Mouse (Mus musculus) heart, embryonic 11.5 days (tissue): Measurements from ENCODE around the gene Dmap1. TPM values are rescaled to one million over a fixed set of nuclear protein-coding genes. Genes with fewer than 3 reads are reported as not detected.

Source experiments
- ATAC-seq: fragments of 200-750 bp; cut with Nextera tagmentation; replicated peaks from 2 replicates; pipeline ENCODE4 v1.8.0; 2017; ENCODE audit warnings: moderate library complexity; ENCODE audit not compliant: insufficient number of reproducible peaks, low FRiP score, low TSS enrichment
- H3K27ac ChIP-seq: fragments of 300-500 bp; sonication (generic); 2 replicates; pipeline ENCODE4 v1.5.1; 2014; ENCODE audit warnings: mild to moderate bottlenecking, low read depth, low read length
- H3K27me3 ChIP-seq: fragments of 300-500 bp; sonication (generic); 2 replicates; pipeline ENCODE4 v1.6.1; 2014; ENCODE audit warnings: mild to moderate bottlenecking, low read length, mixed read lengths; ENCODE audit not compliant: control insufficient read depth, insufficient read depth
- H3K36me3 ChIP-seq: fragments of 300-500 bp; sonication (generic); 2 replicates; pipeline ENCODE4 v1.6.1; 2014; ENCODE audit warnings: mild to moderate bottlenecking, low read length, moderate library complexity, mixed read lengths; ENCODE audit not compliant: control insufficient read depth, insufficient read depth
- H3K4me1 ChIP-seq: fragments of 300-500 bp; sonication (generic); 2 replicates; pipeline ENCODE4 v1.6.1; 2014; ENCODE audit warnings: low read length; ENCODE audit not compliant: control insufficient read depth, insufficient read depth
- H3K4me2 ChIP-seq: fragments of 300-500 bp; sonication (generic); 2 replicates; pipeline ENCODE4 v1.6.1; 2014; ENCODE audit warnings: mild to moderate bottlenecking, moderate library complexity
- H3K4me3 ChIP-seq: fragments of 300-500 bp; sonication (generic); 2 replicates; pipeline ENCODE4 v1.5.1; 2014; ENCODE audit warnings: low read depth, low read length
- H3K9ac ChIP-seq: fragments of 300-500 bp; sonication (generic); 2 replicates; pipeline ENCODE4 v1.6.1; 2014; ENCODE audit warnings: mild to moderate bottlenecking, low read depth, low read length, moderate library complexity
- H3K9me3 ChIP-seq: fragments of 300-500 bp; sonication (generic); replicated peaks from 2 replicates; pipeline ENCODE4 v1.6.1; 2016; ENCODE audit warnings: low read length; ENCODE audit not compliant: control insufficient read depth
- WGBS: fragments of 180-500 bp; shearing (Covaris S2); extraction: QIAGEN DNeasy Blood & Tissue Kit; methylation state at CpG from one replicate; pipeline ENCODE4 v1.1.7; 2014; ENCODE audit not compliant: insufficient replicate concordance; 5-methylcytosine and 5-hydroxymethylcytosine counted together
- polyA plus RNA-seq: library from polyadenylated mRNA; unstranded; fragments of >200 nt; fragmentation: Nextera tagmentation; extraction: Ambion mirVana; gene quantifications from 2 replicates; pipeline ENCODE4 v1.2.1, GENCODE M21; 2014

Dmap1 gene
- polyA plus RNA-seq = 51.3 and 53.0 TPM in 2 replicates

DNA sequence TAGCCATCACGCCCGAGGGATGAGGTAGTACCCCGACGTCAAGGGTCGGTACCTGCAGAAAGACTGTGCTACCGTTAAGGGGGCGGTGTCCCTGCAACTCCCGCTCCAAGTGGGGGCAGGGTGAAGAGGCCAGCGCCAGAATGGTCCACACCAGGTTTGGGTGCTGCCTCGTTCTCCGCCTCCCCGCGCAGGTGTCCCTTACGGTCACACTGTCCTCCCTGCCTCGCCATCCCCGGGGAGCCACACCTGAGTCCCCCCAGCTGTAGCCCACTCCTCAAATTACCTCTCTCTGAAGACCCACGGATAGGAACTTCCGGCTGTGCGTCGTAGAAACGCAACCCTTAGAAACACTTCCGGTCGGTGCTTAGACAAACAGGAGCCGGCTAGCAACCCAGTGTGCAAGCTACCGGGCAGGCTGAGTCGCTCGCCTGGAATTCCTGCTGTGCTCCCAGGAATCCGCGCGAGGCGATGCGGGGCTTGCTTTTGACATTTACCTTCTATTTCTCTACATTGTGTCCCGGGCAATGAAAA lies at the start of gene Dmap1:
Gene Dmap1 (minus strand): TSS at position 343 of the 531 bp plus-strand sequence.
- Histone ChIP-seq H3K4me3 (peak within 1 kb of the TSS; percentile 90), H3K4me2 (peak within 1 kb of the TSS; percentile 88), H3K27me3 (no peaks in the 10 kb centered on the region), H3K4me1 (peaks cover 4% of the 10 kb centered on the region; the same call in 1 of the 2 replicates), H3K36me3 (peaks cover 7% of the 10 kb centered on the region), H3K27ac (peak within 1 kb of the TSS; percentile 50; the same call in 1 of the 2 replicates), H3K9ac (peak within 1 kb of the TSS; percentile 94), H3K9me3 (no peaks in the 10 kb centered on the region)
- ATAC-seq = peak; percentile 77
- under 1% methylated on average over 33 of the region's 33 CpGs for WGBS

GRCm38 (mm10) chr4:117724112-117724511 lies 42.0 kb upstream of the Dmap1 start, which contains the start of gene Gm12845:
Gm12845 (plus strand) TSS chr4:117724412.
- Histone ChIP-seq H3K36me3 (no peaks in the 10 kb centered on the region), H3K9ac (no peak within 1 kb of the TSS), H3K4me1 (no peaks in the 10 kb centered on the region), H3K4me2 (no peak within 1 kb of the TSS), H3K27ac (no peak within 1 kb of the TSS), H3K9me3 (no peaks in the 10 kb centered on the region), H3K4me3 (no peak within 1 kb of the TSS), H3K27me3 (no peaks in the 10 kb centered on the region)
- no peak for ATAC-seq
- 76% methylated on average over 1 of the region's 1 CpGs for WGBS

GRCm38 (mm10) chr4:117713303-117714098 lies 31.4 kb upstream of the Dmap1 start:
- Histone ChIP-seq H3K9me3 (no peaks in the 10 kb centered on the region), H3K4me2 (no peak overlapping the region), H3K27ac (no peak overlapping the region), H3K4me3 (no peak overlapping the region), H3K4me1 (no peaks in the 10 kb centered on the region), H3K9ac (no peak overlapping the region), H3K27me3 (no peaks in the 10 kb centered on the region), H3K36me3 (no peaks in the 10 kb centered on the region)
- ATAC-seq = no peak
- 44% methylated on average over 6 of the region's 6 CpGs for WGBS

GRCm38 (mm10) chr4:117712314-117712713 lies 30.2 kb upstream of the Dmap1 start:
- Histone ChIP-seq H3K4me3 (no peak overlapping the region), H3K9me3 (no peaks in the 10 kb centered on the region), H3K27ac (no peak overlapping the region), H3K4me2 (no peak overlapping the region), H3K4me1 (no peaks in the 10 kb centered on the region), H3K27me3 (no peaks in the 10 kb centered on the region), H3K36me3 (no peaks in the 10 kb centered on the region), H3K9ac (no peak overlapping the region)
- 72% methylated on average over 3 of the region's 3 CpGs for WGBS
- ATAC-seq = no peak

DNA sequence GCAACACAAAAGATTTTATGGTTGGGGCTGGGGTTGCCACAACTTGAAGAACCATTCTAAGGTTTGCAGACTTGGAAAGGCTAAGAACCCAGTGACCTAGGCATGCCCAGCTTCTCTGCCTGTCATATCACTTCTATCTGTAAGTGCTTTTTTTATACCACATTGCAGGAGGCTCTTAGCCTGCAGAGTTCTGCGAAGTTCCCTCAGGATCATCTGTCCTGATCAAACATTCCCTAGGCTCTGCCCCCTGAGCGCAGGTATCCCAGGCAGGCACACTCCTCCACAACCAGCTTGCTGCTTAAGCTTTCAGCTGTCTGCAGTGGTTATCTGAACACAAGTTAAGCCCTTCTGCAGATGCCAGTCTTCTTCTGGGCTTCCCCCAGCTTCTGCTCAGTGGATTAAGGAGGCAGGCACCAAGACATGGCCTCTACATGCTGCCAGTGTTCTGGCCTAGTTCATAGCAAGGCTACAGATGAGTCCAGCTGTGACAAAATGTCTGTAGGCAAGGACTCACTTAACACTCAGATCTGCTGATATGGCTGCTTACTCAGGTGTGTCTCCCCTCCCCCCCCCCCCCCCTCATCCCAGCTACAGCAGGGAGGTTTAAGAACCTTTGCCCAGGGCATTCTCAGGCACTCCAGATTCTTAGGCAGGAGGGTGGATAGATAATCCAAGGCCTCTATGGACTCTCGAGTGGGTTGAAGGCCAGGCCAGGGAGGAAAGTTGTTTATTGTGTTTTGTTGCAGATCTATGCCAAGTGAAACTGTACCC lies 26.9 kb upstream of the Dmap1 start:
- Histone ChIP-seq H3K27ac (no peak overlapping the region), H3K4me3 (no peak overlapping the region), H3K9ac (no peak overlapping the region), H3K4me2 (no peak overlapping the region), H3K4me1 (no peaks in the 10 kb centered on the region), H3K9me3 (no peaks in the 10 kb centered on the region), H3K27me3 (no peaks in the 10 kb centered on the region), H3K36me3 (no peaks in the 10 kb centered on the region)
- WGBS = 68% methylated on average over 3 of the region's 3 CpGs
- ATAC-seq = no peak

GRCm38 (mm10) chr4:117705361-117705760 lies 23.3 kb upstream of the Dmap1 start:
- Histone ChIP-seq H3K4me3 (no peak overlapping the region), H3K9me3 (no peaks in the 10 kb centered on the region), H3K9ac (no peak overlapping the region), H3K4me1 (no peaks in the 10 kb centered on the region), H3K27ac (no peak overlapping the region), H3K36me3 (no peaks in the 10 kb centered on the region), H3K4me2 (no peak overlapping the region), H3K27me3 (no peaks in the 10 kb centered on the region)
- 4% methylated on average over 7 of the region's 7 CpGs for WGBS
- no peak for ATAC-seq

GRCm38 (mm10) chr4:117686354-117686753 lies 4.3 kb upstream of the Dmap1 start:
- Histone ChIP-seq H3K4me3 (no peak overlapping the region), H3K9me3 (no peaks in the 10 kb centered on the region), H3K27me3 (no peaks in the 10 kb centered on the region), H3K36me3 (no peaks in the 10 kb centered on the region), H3K4me2 (no peak overlapping the region), H3K27ac (no peak overlapping the region), H3K9ac (no peak overlapping the region), H3K4me1 (peaks cover 2% of the 10 kb centered on the region; the same call in 1 of the 2 replicates)
- WGBS = 70% methylated on average over 4 of the region's 4 CpGs
- ATAC-seq = no peak

DNA sequence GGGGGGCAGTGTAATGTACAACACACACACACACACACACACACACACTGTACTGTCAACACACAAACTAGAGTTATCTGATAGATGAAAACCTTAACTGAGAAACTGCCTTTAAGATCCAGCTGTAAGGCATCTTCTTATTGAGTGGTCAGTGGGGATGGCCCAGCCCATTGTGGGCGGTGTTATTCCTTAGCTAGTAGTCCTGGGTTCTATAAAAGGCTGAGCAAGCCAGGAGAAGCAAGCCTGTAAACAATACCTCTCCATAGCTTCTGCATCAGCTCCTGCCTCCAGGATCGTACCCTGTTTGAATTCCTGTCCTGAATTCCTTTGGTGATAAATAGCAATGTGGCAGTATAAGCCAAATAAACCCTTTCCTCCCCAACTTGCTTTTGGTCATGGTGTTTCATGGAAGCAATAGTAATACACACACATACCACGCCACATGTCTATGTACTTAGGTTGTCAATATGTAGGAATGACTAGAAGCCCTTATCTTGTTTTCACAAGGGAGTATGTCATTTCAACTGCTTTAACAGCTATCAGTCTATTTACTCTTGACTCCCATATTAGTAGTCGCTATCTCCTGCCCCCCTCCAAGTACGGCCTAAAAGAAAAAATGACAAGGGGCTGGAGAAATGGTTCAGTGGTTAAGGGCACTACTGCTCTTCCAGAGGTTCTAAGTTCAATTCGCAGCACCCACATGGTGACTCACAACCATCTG lies 1.1 kb upstream of the Dmap1 start:
- no peak overlapping the region for H3K27ac ChIP-seq
- peaks cover 2% of the 10 kb centered on the region for H3K36me3 ChIP-seq
- H3K4me1 ChIP-seq = peaks cover 4% of the 10 kb centered on the region; the same call in 1 of the 2 replicates
- H3K4me2 ChIP-seq = no peak overlapping the region
- 58% methylated on average over 6 of the region's 6 CpGs for WGBS
- no peaks in the 10 kb centered on the region for H3K9me3 ChIP-seq
- no peak overlapping the region for H3K4me3 ChIP-seq
- H3K27me3 ChIP-seq = no peaks in the 10 kb centered on the region
- no peak overlapping the region for H3K9ac ChIP-seq
- no peak for ATAC-seq
